Mouse (Mus musculus): ENCODE data around the gene Mfap4. TPM values are rescaled to one million over a fixed set of nuclear protein-coding genes. Genes with fewer than 3 reads are reported as not detected.
A peak's percentile ranks its signal among the peaks of the same experiment; 100 is the strongest.

The Mfap4 gene
- total RNA-seq, 4 experiments from 2014 or later = 1.9 to 4.0 (median 3.1) TPM

DNA sequence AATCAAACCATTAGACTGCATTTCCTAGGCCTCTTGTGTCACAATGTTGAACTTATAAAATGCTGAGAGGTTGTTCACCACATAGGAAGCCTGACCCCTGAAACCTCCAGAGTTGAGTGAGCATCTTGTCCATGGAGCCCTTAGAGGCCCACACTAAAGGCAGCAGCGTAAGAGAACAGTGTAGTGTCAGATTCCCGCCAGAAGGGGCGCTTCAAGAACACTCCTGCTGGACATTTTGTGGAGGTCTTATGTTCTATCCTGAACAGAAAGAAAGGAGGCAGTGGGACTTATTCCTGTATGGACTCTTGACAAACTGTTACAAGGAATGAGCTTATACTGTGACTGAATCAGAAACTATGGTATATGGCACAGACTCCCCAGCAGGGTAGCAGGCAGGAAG is 29.7 kb downstream of the Mfap4 start:
- no peak for DNase-seq (ENCODE audit: low spot score in 2 of 2)

DNA sequence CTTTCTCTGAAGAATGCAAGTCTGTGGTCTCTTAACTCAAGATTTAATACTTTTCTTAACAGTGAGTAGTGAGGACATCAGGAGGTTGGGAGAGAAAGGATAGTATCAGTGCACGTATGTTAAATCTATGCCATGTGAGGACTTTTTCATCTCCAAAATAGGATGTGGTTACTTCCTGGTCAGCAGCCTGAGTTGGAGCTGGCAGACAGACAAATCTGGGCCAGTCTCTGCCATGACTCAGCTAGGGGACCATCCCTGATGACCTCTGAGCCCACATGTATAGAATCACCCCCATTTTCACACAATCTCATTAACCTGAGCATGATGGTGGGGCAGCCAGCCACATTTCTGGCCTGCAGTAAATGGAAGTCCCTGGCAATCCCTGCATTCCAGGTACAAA is 32.7 kb downstream of the Mfap4 start:
- DNase-seq (ENCODE audit: low spot score in 2 of 2) = no peak

DNA sequence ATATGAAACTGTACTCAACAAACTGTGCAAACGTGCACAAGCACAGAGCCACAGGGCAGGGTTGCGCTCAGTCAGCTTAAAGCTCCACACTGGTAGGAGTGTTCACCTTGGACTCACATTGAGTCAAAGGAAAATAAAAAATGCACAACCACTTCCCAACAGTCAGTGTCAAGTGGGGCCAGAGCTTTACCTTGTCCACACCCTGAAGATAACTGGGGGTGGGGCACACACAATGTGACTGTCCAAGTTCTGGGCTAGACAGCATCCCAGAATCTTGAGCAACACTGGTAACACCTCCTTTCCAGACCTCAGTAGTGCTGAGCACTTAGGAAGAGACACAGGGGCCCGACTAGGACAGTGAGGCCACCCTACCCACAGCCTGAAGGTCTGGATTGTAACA is 33.6 kb downstream of the Mfap4 start:
- DNase-seq (ENCODE audit: low spot score in 2 of 2) = no peak

DNA sequence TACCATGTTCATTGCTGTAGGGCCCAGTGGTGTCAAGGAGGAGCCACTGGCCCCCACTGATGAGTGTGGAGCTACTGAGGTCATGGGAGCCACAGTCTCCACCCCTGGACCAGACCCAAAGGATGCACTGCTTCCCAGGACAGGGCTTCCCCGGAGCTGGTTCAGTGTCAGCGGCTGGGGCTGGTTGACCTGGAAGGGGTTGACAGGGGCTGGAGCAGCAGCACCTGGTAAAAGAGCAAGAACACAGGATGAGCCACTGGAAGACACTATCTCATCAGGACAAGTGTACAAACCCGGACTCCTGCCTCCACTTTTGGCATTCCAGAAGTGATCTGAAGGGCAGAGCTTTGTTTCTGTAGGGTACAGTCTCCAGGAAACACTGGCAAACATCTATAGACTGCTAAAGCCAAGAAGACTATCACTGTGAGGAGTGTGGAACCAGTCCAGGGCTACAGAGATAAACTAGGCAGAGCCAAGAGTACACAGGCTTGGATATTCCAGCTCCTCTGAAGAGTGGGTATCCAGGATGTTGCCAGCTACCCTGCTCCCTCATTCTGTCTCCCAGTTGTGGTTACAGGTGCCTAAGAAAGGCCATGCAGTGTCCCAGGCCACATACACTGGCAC is 34.4 kb downstream of the Mfap4 start:
- no peak for DNase-seq (ENCODE audit: low spot score in 2 of 2)

DNA sequence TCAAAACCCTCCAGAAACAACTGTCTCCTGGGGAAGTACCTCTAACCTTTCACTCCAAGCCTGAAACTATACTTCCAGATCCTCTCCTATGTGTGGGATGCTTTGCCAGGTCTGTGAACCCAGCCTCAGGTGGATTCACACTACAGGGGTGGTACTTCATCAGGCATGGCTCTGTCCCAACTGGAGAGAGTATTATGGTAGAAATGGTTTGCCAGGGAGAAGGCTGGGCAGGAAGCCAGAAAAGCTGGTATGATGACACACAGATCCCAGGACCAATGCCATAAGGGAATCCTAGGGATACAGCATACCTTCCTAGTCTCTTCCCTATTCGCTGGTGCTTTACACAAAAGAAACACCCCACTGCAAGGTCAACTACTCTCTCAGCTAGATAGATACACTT is 41.6 kb downstream of the Mfap4 start:
- peak in 1 of 2 experiments; percentile 41 for DNase-seq (ENCODE audit: low spot score in 2 of 2)

DNA sequence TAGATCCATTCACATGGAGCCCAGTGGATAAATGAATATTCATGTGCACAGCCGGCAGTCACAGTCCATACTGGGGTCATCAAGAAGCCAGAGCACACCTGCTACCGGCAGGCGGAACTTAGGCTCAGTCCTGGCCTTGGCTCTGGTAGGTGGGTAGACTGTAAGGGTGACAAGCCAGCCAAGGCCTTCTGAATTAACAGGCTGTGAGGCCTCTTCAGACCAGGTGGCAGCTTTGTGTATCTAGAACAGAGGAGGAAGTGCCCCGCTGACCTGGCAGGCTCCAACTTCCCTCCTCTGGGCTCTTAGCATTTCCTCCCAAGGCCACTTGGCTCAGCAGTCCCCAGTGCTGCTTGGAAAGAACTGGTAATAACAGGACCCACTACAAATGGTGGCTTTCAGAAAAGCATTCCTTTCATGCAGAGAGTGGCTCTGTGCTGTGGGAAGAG is 44.1 kb downstream of the Mfap4 start:
- DNase-seq (ENCODE audit: low spot score in 2 of 2) = peak in 1 of 2 experiments; percentile 44

DNA sequence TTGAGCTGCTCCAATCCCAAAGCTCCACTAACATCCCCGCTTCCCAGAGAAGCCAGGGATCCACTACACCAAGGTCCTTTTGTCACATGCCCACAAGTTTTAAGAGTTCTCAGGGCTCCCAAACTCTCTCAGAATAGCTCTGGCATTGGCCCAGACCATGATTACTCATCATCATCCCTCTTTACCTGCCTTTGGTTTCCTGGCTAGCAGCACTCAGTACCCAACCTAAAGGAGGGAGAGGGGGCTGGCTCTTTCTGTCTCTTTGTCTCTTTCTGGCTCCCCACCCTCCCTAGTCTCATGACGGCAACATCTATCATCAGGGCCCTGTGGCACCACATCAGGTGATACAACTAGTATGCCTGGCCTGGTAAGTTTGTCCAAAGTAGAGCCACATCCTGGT is 47.6 kb downstream of the Mfap4 start:
- DNase-seq (ENCODE audit: low spot score in 2 of 2) = no peak

DNA sequence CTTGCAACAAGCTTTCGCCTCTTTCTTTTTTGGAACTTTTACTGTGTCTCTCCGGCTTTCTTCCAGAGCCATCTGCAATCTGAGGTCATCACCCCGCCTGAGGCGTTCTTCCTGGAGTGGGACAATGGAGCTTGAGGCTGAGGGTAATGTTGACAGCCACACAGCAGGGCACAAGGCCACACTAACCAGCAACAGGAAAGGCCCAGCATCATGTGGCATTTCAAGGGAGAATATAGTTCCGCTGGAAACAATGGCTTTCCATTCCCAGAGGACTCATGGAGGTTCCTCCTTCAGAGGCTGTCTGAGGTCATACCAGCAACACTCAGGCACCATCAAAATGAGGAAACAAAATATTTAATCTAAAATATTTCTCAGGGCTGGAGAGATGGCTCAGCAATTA is 48.3 kb downstream of the Mfap4 start:
- DNase-seq (ENCODE audit: low spot score in 2 of 2) = no peak

DNA sequence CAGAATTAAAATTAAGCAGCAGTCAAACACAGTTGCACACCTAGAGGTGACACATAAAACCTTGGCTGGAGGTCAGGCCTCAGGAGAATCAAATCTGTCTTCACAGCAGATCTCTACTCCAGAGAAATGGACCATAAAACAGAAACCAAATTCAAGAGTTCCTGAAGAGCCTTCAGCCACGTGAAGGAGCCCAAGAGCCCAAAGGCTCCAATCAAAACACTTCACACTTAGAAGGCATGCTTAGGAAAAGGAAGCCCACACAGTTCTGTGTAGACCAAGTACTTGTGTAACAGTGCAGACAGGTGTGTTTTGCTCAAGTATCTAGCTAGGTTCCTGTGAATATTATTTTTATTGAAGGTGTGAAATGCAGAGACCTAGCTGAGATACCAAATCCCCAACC is 50.3 kb downstream of the Mfap4 start:
- DNase-seq (ENCODE audit: low spot score in 2 of 2) = no peak

DNA sequence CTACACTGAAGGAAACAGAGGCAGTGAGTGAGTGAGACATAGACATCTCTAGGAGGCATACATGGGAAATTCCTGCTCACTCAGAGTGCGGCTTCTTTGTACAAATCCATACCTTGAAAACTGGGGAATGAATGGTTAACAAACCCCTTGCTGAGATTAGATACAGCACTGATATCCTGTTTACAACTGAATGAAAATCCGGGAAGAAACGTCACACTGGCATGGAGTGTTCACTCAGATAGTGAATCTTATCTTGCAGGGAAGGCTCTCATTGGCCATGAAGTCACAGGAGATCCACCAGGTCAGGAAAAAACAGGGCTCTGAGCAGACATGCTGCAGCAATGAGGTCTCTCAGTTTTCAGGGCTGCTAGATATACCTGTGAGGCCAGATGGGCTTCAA is 51.7 kb downstream of the Mfap4 start:
- no peak for DNase-seq (ENCODE audit: low spot score in 2 of 2)

DNA sequence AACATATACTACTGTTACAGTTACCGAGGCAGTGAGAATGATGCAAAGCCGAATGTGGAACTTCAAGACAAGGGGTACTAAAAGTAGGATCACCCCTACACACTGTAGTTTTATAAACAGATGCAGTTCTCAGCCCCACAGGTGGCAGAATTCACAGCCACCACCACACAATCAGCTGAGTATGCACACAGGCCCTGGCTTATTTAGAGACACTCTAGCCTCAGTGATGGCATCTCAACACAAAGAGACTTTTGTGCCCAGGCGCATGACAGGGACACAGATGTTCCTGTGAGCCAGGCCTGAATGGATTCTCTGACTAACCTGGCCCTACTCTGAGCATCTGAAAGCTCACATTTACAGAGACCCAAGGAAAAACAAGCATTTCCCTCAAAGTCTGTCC is 52.1 kb downstream of the Mfap4 start:
- peak in 1 of 2 experiments; percentile 70 for DNase-seq (ENCODE audit: low spot score in 2 of 2)

Other genes with a start within 250 kb of the Mfap4 start
- gene Aldh3a2, start 218.0 kb upstream of the Mfap4 start, total RNA-seq (2022) = 10 to 100 TPM; 54.8 to 58.9 (median 56.1) TPM
- under 1 TPM; 0.23 to 0.55 (median 0.27) TPM for gene Slc47a2, start 142.6 kb upstream of the Mfap4 start, total RNA-seq (2022)
- 1 to 10 TPM; 1.6 to 3.3 (median 2.9) TPM for gene Slc47a1, start 107.1 kb upstream of the Mfap4 start, total RNA-seq (2022)
- 100 to 1,000 TPM; 223 to 281 (median 257) TPM for gene Rnf112, start 31.3 kb upstream of the Mfap4 start, total RNA-seq (2022)
- 10 to 100 TPM; 19.5 to 22.4 (median 21.0) TPM for gene Mapk7, start 9.0 kb downstream of the Mfap4 start, total RNA-seq (2022)
- 10 to 100 TPM; 46.9 to 57.8 (median 47.2) TPM for gene B9d1, start 19.7 kb downstream of the Mfap4 start, total RNA-seq (2022)
- gene Epn2, start 94.3 kb downstream of the Mfap4 start, total RNA-seq (2022) = 100 to 1,000 TPM; 101 to 118 (median 107) TPM
- gene Grap, start 167.8 kb downstream of the Mfap4 start, total RNA-seq (2022) = 1 to 10 TPM; 3.3 to 5.2 (median 4.9) TPM
- under 1 TPM in 2 of 4 experiments, not detected in 2; 0.09 to 0.28 TPM for gene Fam83g, start 198.7 kb downstream of the Mfap4 start, total RNA-seq (2022)
- under 1 TPM in 3 of 4 experiments, not detected in 1; 0.20 to 0.33 (median 0.32) TPM for gene Slc5a10, start 235.4 kb downstream of the Mfap4 start, total RNA-seq (2022)

Data from left cerebral cortex, adult 8-10 months (tissue).